Mouse (Mus musculus): ENCODE data around the gene Gm32687. TPM values are rescaled to one million over a fixed set of nuclear protein-coding genes. Genes with fewer than 3 reads are reported as not detected.

The Gm32687 gene
- 0.95 to 5.8 TPM (median 2.9 TPM) in 4 replicates for total RNA-seq (2023)

DNA sequence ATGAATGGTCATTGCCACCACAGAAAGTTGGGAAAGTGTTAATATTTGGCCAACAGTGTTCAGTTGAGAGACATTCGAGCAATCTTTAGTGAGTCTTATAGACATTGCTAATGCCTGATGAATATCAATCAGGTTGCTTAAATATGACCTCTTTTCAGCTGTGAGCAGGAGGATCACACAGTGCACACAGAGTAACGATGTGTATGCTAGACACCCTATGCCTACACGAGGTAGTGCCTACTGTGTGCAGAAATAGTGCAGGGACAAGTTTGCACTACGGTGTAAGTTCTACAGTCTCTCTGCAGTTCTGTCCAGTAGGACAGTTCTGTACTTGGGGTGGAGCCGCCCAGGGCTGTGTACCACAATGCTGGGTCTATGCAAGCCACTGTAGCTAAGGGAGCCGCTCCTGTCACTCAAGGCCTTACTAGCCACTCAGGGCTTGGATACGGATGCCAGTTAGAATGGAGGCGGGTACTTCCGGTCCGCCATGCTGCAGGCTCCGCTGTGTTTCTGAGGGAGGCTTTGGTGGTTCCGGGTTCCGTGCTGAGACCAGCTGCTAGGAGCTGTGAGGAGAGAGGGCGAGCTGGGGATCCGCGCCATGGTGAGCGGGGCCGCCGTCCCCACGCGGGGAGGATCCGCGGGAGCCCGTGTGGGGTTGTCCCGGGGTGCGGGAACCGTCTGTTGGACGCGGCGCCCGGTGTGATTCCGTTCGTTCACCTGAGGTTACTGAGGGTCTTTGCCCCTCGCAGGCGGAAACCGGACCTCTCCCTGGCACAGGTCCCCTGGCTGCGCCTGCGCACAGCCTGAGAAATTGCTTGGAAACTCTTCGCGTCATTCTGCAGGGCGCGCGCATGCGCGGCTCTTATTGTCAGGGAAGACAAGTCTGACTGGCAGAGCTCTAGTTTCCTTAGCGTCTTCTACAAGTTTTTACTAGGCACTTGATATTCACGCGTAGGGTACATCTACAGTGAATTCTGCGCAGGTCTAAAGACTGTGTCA is at the start of gene Gm32687:
Gene Gm32687 (plus strand): TSS at position 526 of the 999 bp plus-strand sequence.

DNA sequence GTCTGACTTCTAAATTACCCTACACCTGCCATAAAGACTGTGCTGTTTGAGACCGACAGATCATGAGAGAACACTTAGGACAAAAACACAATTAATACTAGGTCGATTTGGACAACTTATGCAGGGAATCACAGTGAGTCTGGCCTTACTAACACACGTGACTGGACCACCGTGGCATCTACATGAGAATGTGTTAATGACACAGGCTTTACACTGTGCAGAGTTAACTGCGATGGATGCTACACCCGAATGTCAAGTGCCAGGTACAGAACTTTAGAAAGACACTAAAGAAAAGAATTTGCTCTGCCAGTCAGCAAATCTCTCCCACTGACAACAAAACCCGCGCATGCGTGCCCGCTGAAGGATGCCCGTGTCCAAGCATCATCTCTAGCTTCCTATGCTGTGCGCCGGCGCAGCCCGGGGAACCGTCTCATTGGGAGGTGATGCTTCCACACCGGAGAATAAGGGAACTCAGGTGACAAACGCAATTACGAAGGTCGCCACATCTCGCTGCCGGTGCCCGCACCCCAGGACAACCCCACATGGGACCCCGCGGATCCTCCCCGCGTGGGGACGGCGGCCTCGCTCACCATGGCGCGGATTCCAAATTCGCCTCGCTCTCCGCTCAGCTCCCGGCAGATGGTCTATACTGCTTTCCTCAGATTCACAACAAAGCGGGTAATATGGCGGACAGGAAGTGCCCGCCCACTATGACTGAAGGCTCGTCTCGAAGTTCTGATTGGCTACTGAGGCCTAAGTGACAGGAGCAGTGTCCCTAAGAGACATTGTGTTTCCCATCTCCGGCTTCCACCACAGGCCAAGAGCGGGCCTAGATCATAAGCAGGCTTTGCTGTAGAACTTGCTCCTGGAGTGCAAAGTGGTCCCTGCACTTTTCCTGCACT is 66.4 kb downstream of the Gm32687 start, which contains the start of gene Zfp781:
Gene Zfp781 (minus strand): TSS at position 639 of the 902 bp plus-strand sequence.

Other genes starting within 250 kb of the Gm32687 start
- gene Sirt6, start 236.1 kb upstream of the Gm32687 start, total RNA-seq (2023), result 18.6 to 23.1 TPM (median 19.3 TPM) in 4 replicates
- gene Ankrd24, start 235.4 kb upstream of the Gm32687 start, total RNA-seq (2023), result 1.1 to 3.1 TPM (median 1.5 TPM) in 4 replicates
- gene Gm10778, start 214.9 kb upstream of the Gm32687 start, total RNA-seq (2023), result 1.2 to 2.7 TPM (median 2.2 TPM) in 4 replicates
- gene Zfp433, start 159.1 kb upstream of the Gm32687 start, total RNA-seq (2023), result 4.7 to 10.9 TPM (median 7.2 TPM) in 4 replicates
- 6.1 to 10.3 TPM (median 8.4 TPM) in 4 replicates for gene Gm3055, start 92.8 kb upstream of the Gm32687 start, total RNA-seq (2023)
- gene Gm4767, start 51.7 kb upstream of the Gm32687 start, total RNA-seq (2023), result 1.4 to 2.6 TPM (median 2.2 TPM) in 4 replicates
- 3.1 to 6.0 TPM (median 3.9 TPM) in 4 replicates for gene Zfp781, start 66.5 kb downstream of the Gm32687 start, total RNA-seq (2023)
- 4.8 to 8.4 TPM (median 7.3 TPM) in 4 replicates for gene Zfp873, start 184.2 kb downstream of the Gm32687 start, total RNA-seq (2023)
- 9.9 to 11.0 TPM (median 10.4 TPM) in 4 replicates for gene BC024063, start 219.4 kb downstream of the Gm32687 start, total RNA-seq (2023)